Mouse (Mus musculus) adrenal gland, postnatal 14 days (tissue): ENCODE measurements around the gene Cuedc1. TPM values are rescaled to one million over a fixed set of nuclear protein-coding genes. Genes with fewer than 3 reads are reported as not detected.
A peak's percentile ranks its signal among the peaks of the same experiment; 100 is the strongest.

ENCODE experiments used
- DNase-seq: peaks from one replicate; pipeline ENCODE4 v3.0.0; 2021; ENCODE audit warnings: mixed read lengths
- total RNA-seq: library from RNA; stranded (reverse); gene quantifications from 2 replicates; pipeline ENCODE4 v1.2.3, GENCODE M21; 2021

Gene Cuedc1
- total RNA-seq, 1 experiment from 2014 or later: 37.9 TPM

- peak; percentile 96 for DNase-seq
Measured at GRCm38 (mm10) chr11:88086737-88087627, 10.9 kb upstream of the Cuedc1 start.

GRCm38 (mm10) chr11:88089150-88089549, 8.7 kb upstream of the Cuedc1 start:
- no peak for DNase-seq

GRCm38 (mm10) chr11:88090293-88090692, 7.6 kb upstream of the Cuedc1 start:
- DNase-seq: no peak

- no peak for DNase-seq
Measured at GRCm38 (mm10) chr11:88091949-88092348, 5.9 kb upstream of the Cuedc1 start.

DNA sequence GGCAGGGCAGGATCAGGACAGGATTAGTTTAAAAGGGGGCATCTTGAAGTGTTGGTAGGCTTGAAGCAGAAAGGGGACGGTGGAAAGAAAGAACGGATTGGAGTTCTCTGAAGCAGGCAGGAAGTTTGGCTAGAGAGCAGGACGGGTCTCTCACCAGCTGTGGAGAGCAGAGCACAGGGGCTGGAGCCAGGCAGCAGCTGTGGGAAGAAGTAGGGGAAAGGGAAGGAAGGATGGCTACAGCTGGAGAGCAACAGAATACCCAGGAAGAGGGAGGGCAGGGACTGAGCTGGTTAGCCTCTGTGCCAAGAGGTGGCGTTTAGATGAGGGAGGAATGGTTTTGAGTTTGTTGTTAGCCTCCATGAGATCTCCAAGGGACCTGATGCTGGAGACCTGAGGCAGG, 685 bp upstream of the Cuedc1 start:
- DNase-seq: no peak

GRCm38 (mm10) chr11:88098787-88099598, 1.1 kb downstream of the Cuedc1 start:
- peak; percentile 91 for DNase-seq

DNA sequence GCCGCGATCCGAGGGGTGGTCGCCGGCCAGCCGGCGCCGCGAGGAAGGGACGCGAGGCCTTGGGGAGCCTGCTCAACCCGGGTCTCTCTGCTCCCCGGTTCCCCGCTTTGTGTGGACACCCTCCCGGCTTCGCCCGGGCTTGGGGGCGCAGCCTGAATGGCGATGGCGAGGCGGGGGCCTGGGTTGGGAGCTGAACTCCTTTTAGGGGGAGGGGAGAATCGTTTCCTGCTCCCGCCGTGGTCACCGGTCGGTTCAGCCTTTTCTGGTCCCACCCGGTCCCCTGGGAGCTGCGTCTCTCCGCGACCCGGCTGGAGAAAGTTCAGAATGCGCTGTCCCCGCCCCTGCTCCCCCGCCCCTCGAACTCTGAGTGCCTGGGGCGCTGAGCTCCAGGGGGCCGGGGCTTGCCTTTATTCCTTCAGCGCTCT, 1.8 kb downstream of the Cuedc1 start:
- peak; percentile 87 for DNase-seq

GRCm38 (mm10) chr11:88100170-88100569, 2.3 kb downstream of the Cuedc1 start:
- no peak for DNase-seq

- no peak for DNase-seq
Measured at GRCm38 (mm10) chr11:88103214-88103941, 5.5 kb downstream of the Cuedc1 start.

DNA sequence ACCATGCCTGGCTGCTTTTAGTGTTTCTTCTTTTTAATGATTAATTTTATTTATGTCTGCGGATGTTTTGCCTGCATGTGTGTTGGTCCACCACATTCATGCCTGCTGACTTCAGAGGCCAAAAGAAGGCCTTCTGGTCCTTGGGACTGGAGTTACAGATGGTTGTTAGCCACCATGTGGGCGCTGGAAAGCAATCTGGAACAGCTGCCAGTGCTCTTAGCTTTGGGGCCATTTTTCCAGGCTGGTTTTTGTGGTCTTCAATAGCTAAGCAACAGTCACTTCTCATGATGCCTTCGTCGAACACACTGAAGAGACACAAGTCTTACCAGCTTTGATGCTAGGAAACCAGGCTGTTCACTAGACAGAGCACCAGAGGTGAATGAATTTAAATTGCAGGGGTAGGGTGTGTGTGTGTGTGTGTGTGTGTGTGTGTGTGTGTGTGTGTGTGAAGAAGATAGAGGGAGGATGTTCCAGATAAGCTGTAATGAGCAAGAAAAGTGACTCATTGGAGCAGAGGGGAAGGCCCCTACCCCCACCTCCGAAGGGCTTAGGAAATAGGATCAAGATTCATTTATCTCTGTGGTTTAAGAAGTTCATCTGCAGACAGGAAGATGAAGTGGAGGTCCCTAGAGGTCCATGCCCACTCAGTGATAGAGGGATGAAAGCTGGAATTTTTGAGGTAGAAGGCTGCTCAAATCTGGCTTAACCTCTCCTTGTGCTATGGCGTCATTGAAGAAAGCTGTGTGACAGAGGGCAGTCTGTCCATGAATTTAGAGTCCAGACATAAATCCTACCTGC, 7.8 kb downstream of the Cuedc1 start:
- DNase-seq: peak; percentile 41

GRCm38 (mm10) chr11:88106292-88106554, 8.4 kb downstream of the Cuedc1 start:
- DNase-seq: peak; percentile 45

- DNase-seq: no peak
Measured at GRCm38 (mm10) chr11:88107365-88107764, 9.5 kb downstream of the Cuedc1 start.

GRCm38 (mm10) chr11:88110031-88110594, 12.3 kb downstream of the Cuedc1 start:
- DNase-seq: no peak

DNA sequence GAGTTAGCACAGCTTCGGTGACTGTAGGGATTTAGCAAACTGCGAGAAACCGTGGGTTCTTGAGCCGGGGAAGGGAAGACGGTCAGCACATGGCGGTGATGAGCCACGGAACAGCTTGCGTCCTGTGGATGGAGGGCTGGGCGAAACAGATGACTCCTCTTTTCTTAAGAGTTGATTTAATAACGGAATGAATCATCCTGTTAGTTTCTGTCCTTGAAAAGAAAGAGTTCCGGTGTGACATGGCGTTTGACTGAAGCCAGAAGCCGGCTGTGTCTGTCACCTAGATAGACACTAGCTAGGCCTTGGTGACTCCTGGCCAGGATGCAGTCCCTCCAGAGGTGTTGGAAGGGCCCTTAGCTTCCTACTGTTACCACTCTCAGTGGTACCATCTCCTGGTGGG, 14.2 kb downstream of the Cuedc1 start:
- DNase-seq: peak; percentile 67

GRCm38 (mm10) chr11:88112677-88113333, 14.9 kb downstream of the Cuedc1 start:
- DNase-seq: no peak

- peak; percentile 81 for DNase-seq
Measured at GRCm38 (mm10) chr11:88113543-88114271, 15.8 kb downstream of the Cuedc1 start.

GRCm38 (mm10) chr11:88114871-88115301, 17.0 kb downstream of the Cuedc1 start:
- DNase-seq: peak; percentile 68

GRCm38 (mm10) chr11:88116568-88116967, 18.7 kb downstream of the Cuedc1 start:
- no peak for DNase-seq

DNA sequence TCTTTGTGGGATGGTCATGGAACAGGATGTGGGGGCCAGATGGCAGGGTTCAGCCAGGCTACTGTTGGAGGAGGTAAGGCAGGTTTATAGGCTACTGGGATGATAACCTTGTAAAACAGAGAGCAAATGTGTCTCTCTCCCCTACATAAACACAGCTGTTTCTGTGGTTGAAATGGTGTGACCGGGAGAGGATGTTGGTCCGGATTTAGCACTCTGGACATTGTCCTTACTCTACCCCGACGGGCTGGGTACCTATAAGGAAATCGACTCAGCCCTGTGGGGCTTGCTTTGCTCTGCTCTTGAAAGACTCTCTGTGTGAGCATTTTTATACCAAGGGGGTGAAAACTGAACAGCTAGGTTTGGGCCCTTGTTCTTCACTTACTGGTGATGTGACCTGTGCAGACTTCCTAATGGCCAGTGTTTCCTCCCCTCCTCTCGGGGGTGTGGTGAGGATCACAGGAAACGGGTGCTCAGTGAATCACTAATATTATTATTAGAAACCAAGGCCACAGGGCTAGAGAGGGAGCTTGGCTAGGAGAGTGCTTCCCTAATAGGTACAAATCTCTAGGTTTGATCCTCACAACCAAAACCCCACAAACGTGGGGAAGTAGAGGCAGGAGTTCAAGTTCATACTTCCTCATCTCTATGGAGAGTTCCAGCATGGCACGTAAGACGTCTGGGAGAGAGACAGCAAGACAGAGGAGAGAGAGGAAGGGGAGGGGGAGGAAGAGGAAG, 19.7 kb downstream of the Cuedc1 start:
- peak; percentile 63 for DNase-seq

DNA sequence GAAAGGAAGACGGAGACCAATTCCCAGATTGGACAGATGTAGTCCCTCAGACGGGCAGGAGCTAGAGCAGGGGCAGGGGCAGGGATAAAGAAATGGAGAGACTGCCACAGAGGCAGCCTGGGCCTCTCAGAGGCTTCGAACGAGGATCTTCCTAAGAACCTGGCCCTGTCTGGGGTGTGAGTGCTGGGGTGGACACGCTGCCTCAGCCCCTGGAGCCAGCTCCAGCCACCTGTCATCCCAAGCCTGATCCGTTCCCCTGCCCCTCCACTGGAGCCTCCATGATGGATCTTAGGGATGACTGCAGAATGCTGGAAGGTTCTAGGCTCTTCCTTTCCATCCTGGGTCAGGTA, 20.2 kb downstream of the Cuedc1 start:
- DNase-seq: no peak
